Mouse (Mus musculus): Measurements from ENCODE around the gene Cts6. TPM values are rescaled to one million over a fixed set of nuclear protein-coding genes. Genes with fewer than 3 reads are reported as not detected.

Cts6 gene
- total and polyA plus RNA-seq, 3 experiments: not detected

Other genes with a start within 250 kb of the Cts6 start
- gene Ctsj, start 197.5 kb downstream of the Cts6 start, total RNA-seq (2012; rRNA removed): 0.20 and 0.46 TPM in 2 replicates
- under 1 TPM in 1 of 2 experiments, not detected in 1; 0.18 TPM for gene Ctsj, start 197.5 kb downstream of the Cts6 start, polyA plus RNA-seq (2012; ENCODE audit: insufficient read depth in 1 of 2, insufficient read length in 2 of 2, low read depth in 1 of 2, low replicate concordance in 2 of 2, missing spikeins in 1 of 2)
- not detected in 2 replicates for gene Ctsq, start 162.8 kb downstream of the Cts6 start, total RNA-seq (2012; rRNA removed)
- not detected for gene Ctsq, start 162.8 kb downstream of the Cts6 start, polyA plus RNA-seq (2012; ENCODE audit: insufficient read depth in 1 of 2, insufficient read length in 2 of 2, low read depth in 1 of 2, low replicate concordance in 2 of 2, missing spikeins in 1 of 2)
- gene Ctsr, start 39.2 kb downstream of the Cts6 start, total RNA-seq (2012; rRNA removed): not detected in 2 replicates
- gene Ctsr, start 39.2 kb downstream of the Cts6 start, polyA plus RNA-seq (2012; ENCODE audit: insufficient read depth in 1 of 2, insufficient read length in 2 of 2, low read depth in 1 of 2, low replicate concordance in 2 of 2, missing spikeins in 1 of 2): not detected
- not detected in 2 replicates for gene Cts8, start 51.9 kb upstream of the Cts6 start, total RNA-seq (2012; rRNA removed)
- not detected for gene Cts8, start 51.9 kb upstream of the Cts6 start, polyA plus RNA-seq (2012; ENCODE audit: insufficient read depth in 1 of 2, insufficient read length in 2 of 2, low read depth in 1 of 2, low replicate concordance in 2 of 2, missing spikeins in 1 of 2)
- not detected in 2 replicates for gene Gm49398, start 85.4 kb upstream of the Cts6 start, total RNA-seq (2012; rRNA removed)
- gene Gm49398, start 85.4 kb upstream of the Cts6 start, polyA plus RNA-seq (2012; ENCODE audit: insufficient read depth in 1 of 2, insufficient read length in 2 of 2, low read depth in 1 of 2, low replicate concordance in 2 of 2, missing spikeins in 1 of 2): not detected
- not detected in 2 replicates for gene Cts7, start 154.8 kb upstream of the Cts6 start, total RNA-seq (2012; rRNA removed)
- not detected for gene Cts7, start 154.8 kb upstream of the Cts6 start, polyA plus RNA-seq (2012; ENCODE audit: insufficient read depth in 1 of 2, insufficient read length in 2 of 2, low read depth in 1 of 2, low replicate concordance in 2 of 2, missing spikeins in 1 of 2)